ENCODE assay signal across 8 mouse cellular contexts in the genomic region with DNA sequence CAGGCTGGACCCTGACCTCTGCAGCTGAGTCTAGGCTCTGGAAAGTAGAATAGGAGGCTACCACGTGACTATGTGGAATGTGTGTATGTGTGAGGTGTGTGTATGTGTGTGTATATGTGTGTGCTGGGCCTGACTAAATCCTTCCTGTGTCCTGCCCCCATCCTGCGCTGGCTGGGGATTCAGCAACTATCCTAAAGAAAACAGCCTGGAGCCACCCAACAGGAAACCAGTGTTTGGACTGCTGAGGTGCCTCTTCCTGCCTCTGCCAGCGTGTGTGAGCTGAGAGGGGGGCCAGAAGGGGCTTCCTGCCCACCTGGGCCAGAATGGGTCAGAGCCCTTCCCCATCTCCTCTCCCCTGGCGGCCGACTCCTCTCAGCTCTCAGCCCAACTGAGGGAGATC. TPM values are rescaled to one million over a fixed set of nuclear protein-coding genes. Genes with fewer than 3 reads are reported as not detected.
DNase-seq lines count a peak whose midpoint lies in the region; ATAC-seq and TF ChIP-seq lines count a peak whose summit lies in the region.

No protein-coding gene starts in this region.

- WGBS in midbrain, embryonic 10.5 days: 51% methylated on average over 5 of the region's 5 CpGs
- WGBS in midbrain, postnatal 0 days: 62% methylated on average over 5 of the region's 5 CpGs
- WGBS in liver, postnatal 0 days (ENCODE audit: insufficient replicate concordance): 33% methylated on average over 5 of the region's 5 CpGs

- H3K9me3 ChIP-seq in midbrain, embryonic 10.5 days (replicated peaks): no peaks in the 10 kb centered on the region
- H3K9me3 ChIP-seq in midbrain, postnatal 0 days (ENCODE audit: low read length): no peaks in the 10 kb centered on the region
- no peaks in the 10 kb centered on the region for H3K9me3 ChIP-seq in liver, postnatal 0 days (ENCODE audit: low read length)

- peak; percentile 9 for DNase-seq in adrenal gland, adult 2 months
- DNase-seq in adrenal gland, postnatal 25 days: no peak
- DNase-seq in midbrain, embryonic 10.5 days (ENCODE audit: low spot score): no peak
- DNase-seq in midbrain, postnatal 0 days (ENCODE audit: low spot score): no peak
- no peak for DNase-seq in liver, postnatal 0 days
- DNase-seq in thymus, postnatal 4 days: peak; percentile 54
- no peak for DNase-seq in testis, postnatal 10 days (ENCODE audit: low spot score)
- DNase-seq in cerebellum, adult 11 months: no peak

- ATAC-seq in midbrain, postnatal 0 days (ENCODE audit: low FRiP score): no peak
- peak; percentile 55 for ATAC-seq in liver, postnatal 0 days

- peak overlapping the region; percentile 58 for H3K27ac ChIP-seq in midbrain, embryonic 10.5 days (replicated peaks)
- no peak overlapping the region for H3K27ac ChIP-seq in midbrain, postnatal 0 days (ENCODE audit: low read depth, low read length)
- H3K27ac ChIP-seq in liver, postnatal 0 days (ENCODE audit: low read depth): no peak overlapping the region

- TF ChIP-seq EP300 in liver, postnatal 0 days (IDR thresholded peaks at IDR 0.05; ENCODE audit: low read depth): no peak

- H3K36me3 ChIP-seq in midbrain, embryonic 10.5 days: peaks cover 31% of the 10 kb centered on the region
- H3K36me3 ChIP-seq in midbrain, postnatal 0 days (ENCODE audit: insufficient read depth, low read length): no peaks in the 10 kb centered on the region
- no peaks in the 10 kb centered on the region for H3K36me3 ChIP-seq in liver, postnatal 0 days (replicated peaks; ENCODE audit: insufficient read depth, low read length)

- H3K4me1 ChIP-seq in midbrain, embryonic 10.5 days: peaks cover 46% of the 10 kb centered on the region
- H3K4me1 ChIP-seq in midbrain, postnatal 0 days (ENCODE audit: insufficient read depth, low read length): no peaks in the 10 kb centered on the region
- H3K4me1 ChIP-seq in liver, postnatal 0 days (ENCODE audit: insufficient read depth): no peaks in the 10 kb centered on the region

- H3K9ac ChIP-seq in midbrain, postnatal 0 days (replicated peaks; ENCODE audit: low read length, poor library complexity, severe bottlenecking): no peak overlapping the region
- H3K9ac ChIP-seq in liver, postnatal 0 days (replicated peaks): no peak overlapping the region

- no peak overlapping the region for H3K4me2 ChIP-seq in midbrain, postnatal 0 days (ENCODE audit: low read depth, low read length, poor library complexity, severe bottlenecking)
- no peak overlapping the region for H3K4me2 ChIP-seq in liver, postnatal 0 days (ENCODE audit: low read depth, low read length)

- TF ChIP-seq CTCF in midbrain, postnatal 0 days (IDR thresholded peaks at IDR 0.05): no peak
- TF ChIP-seq CTCF in liver, postnatal 0 days (IDR thresholded peaks at IDR 0.05; ENCODE audit: low read depth): no peak

- no peak overlapping the region for H3K4me3 ChIP-seq in midbrain, embryonic 10.5 days
- H3K4me3 ChIP-seq in midbrain, postnatal 0 days (ENCODE audit: low read depth, low read length): no peak overlapping the region
- no peak overlapping the region for H3K4me3 ChIP-seq in liver, postnatal 0 days (ENCODE audit: low read depth, low read length)

- peaks cover 9% of the 10 kb centered on the region; the same call in 1 of the 2 replicates for H3K27me3 ChIP-seq in midbrain, embryonic 10.5 days (ENCODE audit: low read depth, poor library complexity, severe bottlenecking)
- no peaks in the 10 kb centered on the region for H3K27me3 ChIP-seq in midbrain, postnatal 0 days (ENCODE audit: insufficient read depth, low read length)
- H3K27me3 ChIP-seq in liver, postnatal 0 days (ENCODE audit: insufficient read depth, low read length): no peaks in the 10 kb centered on the region

RNA-seq across cellular contexts. Expression of gene Mdfi, which starts 20.9 kb away (rescaled TPM):
- total RNA-seq in adrenal gland, adult 2 months (2021): 1 to 10 TPM; 1.2 to 2.1 TPM
- polyA plus RNA-seq in adrenal gland, adult 2 months (2012; rRNA removed): 15.8 and 24.2 TPM in 2 replicates
- 2.4 TPM in 1 of 2 replicates, not detected in the other for total RNA-seq in adrenal gland, postnatal 25 days (2021)
- 10.6 and 12.9 TPM in 2 replicates for polyA plus RNA-seq in midbrain, embryonic 10.5 days (2016; fragmentation: Nextera tagmentation; extraction: Ambion mirVana)
- total RNA-seq in midbrain, postnatal 0 days (2014; rRNA removed): 19.2 and 21.4 TPM in 2 replicates
- polyA plus RNA-seq in midbrain, postnatal 0 days (2015; fragmentation: Nextera tagmentation; extraction: Ambion mirVana): 1.3 and 1.6 TPM in 2 replicates
- polyA plus RNA-seq in liver, postnatal 0 days (2015; fragmentation: Nextera tagmentation; extraction: Ambion mirVana): 0.82 TPM in 2 replicates

Comparison
In these comparisons a context has a peak if more than half of its experiments do, and no peak if none do; other contexts are left out.
1. DNase-seq: peak in adrenal gland, adult 2 months (single experiment) and thymus, postnatal 4 days (single experiment); none in adrenal gland, postnatal 25 days (single experiment), midbrain, embryonic 10.5 days (single experiment), midbrain, postnatal 0 days (single experiment), liver, postnatal 0 days (single experiment), testis, postnatal 10 days (single experiment) and cerebellum, adult 11 months (single experiment).